Mouse (Mus musculus) thymus, adult 18-20 months (tissue): ENCODE measurements around the gene Col4a3.

ENCODE experiments used
- DNase-seq, 2 experiments: peaks; one replicate each; pipeline ENCODE4 v3.0.0; 2022; ENCODE audit warnings: mixed read lengths in 2 of 2

Gene Col4a3

DNA sequence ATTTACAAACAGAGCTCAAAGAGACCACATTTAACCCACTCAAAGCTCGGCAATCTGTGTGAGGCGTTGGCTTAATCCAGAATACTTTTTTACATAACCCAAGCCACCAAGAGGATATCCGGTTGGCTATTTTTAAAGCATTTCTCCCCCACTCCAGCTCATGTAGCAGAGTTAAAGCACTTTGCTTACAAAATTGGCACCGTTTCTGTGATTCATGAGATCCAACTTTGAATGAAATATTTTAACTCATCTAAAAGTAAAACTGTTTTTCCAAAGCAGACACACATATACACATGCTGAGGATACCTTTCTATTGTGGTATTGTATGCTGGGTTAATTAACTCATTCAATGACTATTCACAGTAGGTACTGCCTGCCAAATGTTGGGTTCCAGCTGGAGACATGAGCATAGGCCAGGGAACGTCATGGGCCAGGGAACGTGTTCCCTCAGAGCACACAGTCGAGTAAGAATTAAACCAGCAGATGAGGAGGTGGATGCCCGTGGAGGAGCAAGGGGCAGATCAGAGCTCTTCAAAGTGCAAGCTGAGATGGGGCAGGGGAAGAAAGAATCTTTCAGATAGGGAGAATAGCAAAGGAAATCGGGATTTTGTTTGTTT lies 22.0 kb downstream of the Col4a3 start:
- no peak for DNase-seq

DNA sequence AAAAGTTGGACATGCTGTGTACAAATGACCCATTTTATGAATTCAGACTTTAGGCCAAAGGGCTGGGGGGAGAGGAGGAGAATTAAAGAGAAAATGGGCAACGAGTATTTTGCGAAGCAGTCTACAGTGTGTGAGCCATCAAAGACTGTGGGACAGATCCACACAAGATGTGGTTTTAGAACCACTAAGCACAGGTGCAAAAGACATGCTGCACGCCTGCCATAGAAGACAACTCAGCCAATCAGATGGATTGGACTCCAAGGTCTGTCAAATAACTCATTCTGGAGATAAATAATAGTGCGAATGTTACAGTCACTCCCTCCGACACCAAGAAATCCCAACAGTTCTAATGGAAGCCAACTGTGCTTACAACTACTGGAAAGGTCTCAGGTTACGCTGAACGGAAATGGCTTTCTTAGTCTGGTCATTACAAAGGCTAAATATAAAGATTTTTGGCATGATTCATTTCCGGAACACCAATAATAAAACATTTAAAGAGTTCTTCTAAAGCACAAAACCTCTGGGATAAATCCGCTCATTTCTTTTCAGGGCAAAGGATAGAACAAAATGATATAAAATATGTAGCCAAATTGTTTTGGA lies 25.4 kb downstream of the Col4a3 start:
- DNase-seq, result no peak

DNA sequence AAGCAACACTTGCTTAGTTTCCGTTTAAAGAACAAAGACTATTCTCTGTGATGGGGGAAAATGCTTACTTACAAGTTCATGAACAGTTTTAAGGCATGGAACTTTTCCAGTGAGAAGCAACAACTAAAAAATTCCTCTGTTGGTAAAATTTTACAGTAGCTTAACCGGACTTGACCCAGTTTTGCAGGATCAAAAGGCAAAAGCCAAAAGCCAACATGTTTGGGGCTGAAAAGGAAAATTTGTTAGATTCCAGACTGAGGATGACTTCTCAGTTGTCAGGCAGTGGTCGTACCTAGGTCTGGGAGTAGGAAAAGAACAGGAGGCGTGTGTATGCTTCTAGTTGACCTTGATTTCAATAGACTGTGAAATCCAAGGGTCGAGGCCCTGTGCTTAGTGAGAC lies 31.3 kb downstream of the Col4a3 start:
- DNase-seq, result no peak

DNA sequence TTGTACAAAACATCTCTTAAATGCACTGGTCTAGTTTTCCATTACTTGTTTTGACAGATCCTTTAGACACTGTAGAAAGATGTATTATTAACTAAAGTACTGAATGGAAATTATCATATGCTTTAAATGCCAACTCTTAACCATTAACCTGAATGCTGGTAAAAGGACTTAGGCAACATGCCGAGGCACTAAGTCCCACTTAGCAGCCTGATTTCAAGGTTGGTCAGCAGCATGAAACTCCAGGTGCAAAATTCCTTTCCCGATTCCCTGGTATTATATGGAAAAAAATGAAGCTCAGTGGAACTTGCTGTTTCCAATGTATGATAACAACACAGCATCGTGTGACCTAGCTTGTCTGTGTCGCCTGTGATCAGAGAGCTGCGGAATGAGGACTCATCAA lies 31.9 kb downstream of the Col4a3 start:
- DNase-seq, result no peak

DNA sequence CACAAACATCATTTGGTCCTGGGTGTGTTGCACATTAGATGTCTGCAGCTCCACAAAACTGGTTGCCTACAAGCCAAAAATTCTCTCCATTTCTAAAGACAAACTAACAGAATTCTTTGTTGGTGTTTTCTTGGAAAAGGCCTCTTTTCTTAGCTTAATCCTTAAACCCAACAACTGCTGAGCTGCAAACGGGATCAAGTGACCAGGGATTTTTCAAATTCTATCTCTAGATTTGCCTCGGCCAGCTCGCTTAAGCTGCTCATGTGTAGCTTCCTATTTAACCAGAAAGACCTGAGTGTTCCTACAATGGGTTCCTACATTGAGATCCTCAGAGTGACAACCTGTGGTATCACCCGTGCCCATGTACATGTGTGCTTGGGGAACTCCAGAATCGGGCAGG lies 33.3 kb downstream of the Col4a3 start:
- DNase-seq, result no peak

DNA sequence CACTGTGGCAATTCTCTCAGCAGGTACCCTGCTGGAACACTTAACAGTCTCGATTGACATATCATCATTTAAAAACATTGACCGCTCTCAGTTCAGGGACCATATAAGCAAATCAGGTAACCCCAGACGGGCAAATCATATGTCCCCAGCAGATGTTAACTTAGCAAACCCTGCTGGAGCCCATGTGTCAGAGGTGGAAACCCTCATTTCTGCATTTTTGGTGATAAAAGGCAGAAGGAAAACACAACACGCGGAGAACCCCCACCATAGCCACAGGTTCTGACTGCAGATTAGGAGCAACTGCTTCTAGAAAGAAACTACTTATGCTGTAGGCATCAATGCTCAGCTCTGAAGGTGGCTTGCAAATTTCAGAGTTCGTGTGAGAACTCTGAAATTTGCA lies 38.2 kb downstream of the Col4a3 start:
- no peak for DNase-seq

DNA sequence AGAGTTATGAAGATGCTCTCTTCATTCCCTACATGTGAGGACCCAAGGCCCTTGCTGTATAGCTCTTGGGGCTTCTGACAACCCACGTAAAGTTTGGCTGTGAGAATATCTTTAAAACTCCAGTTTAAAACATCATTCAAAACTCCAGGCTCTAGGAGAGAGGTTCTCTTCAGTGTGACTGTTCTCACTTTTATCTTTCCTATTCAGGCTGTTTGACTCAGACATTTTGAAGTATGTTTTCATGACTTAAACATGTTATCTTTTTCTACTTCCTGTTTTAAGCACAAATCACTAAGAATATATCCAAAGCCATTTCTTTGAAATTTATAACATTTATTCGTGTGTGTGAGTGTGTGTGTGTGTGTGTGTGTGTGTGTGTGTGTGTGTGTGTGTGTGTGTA lies 38.8 kb downstream of the Col4a3 start:
- no peak for DNase-seq

DNA sequence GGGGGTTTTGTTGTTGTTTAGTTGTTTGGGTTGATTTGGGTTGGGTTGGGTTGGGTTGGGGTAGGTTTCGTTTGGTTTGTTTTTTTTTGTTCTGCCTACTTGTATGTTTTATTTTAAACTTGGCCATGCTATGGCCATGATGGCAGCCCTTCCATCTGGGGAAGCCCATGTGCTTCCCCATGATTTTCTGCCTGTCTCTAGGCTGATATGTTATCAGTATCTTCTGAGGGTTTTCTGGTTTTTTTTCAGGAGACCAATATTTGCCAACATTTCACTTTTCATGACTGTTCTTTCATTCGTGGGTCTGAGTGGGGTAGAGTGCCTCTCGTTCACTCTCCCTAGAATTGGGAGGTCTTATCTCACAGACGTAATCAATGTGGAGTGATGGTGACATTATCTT lies 40.9 kb downstream of the Col4a3 start:
- DNase-seq, result no peak

DNA sequence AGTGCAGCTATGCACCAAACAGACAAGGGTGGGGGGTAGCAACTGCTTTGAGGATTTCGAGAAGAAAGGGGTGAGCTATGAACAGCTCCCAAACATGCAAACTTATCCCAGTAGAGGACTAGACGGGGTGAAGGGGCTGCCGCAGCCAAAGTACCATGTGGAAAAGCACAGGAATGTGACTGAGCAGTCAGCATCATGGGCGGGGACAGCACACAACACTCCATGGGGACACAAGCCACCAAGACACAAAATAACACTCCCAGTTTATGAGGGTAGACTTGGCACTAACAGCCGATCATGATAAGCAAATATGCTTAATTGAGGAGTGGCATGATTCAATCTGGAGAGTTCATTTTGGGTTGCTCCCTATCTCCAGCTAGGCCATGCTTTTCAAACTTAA lies 42.8 kb downstream of the Col4a3 start:
- no peak for DNase-seq

DNA sequence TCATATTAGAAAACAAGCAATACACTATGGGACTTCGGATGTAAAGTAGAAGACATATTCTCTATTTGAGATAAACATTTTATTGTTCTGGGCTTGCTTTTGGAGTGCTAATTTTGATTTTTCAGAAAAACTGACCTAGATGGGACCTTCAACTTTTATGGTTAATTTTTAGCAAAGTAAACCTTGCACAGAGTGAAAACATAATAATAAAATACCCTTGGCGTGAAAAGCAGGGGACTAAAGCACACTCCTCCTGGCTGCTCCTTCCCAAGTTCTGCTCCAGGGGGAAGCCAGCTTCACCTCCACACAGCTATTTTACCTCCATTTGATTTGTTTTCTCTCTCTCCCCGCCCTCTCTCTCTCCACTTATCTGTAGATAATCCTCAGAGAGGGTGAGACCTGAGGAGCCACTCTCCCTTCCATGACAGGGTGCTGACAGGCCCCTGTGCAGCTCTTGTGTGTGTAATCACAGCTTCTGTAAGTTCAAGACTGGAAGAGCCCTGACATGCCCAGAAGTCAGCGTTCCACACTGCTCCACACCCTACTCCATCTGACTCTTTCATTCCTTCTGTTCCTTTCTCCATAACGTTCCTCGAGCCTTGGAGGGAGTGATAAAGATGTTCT lies 44.6 kb downstream of the Col4a3 start:
- DNase-seq, result no peak

DNA sequence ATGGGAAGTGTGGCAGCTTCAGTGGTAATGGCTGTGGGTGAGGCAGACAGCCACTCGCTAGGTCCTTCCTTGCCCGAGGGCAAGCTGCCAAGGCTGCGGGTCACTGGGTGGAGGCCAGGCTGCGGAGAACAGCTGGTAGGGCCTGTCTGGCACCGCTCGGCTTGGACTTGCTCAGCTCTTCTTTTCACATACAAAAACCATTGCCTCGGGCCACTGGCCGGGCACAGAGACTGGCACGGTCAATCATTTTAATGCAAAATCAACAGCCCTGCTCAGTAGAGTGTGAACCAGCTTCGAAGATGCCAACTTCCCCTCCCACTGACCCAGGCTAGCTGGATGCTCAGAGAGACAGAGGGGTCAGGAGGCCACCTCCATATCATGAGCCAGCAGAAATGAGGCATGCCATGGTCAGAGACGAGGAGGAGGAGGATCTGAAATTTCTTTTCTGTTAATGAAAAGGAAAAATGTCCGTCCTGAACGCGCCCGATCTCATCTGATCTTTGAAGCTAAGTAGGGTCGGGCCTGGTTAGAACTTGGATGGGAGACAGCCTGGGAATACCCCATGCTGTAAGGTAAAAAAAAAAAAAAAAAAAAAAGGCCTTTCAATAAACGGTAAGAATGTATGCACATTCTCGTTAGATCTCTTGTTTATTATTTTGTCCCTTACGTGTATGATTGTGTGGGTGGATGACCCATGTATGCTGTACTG lies 48.0 kb downstream of the Col4a3 start:
- DNase-seq, result no peak

DNA sequence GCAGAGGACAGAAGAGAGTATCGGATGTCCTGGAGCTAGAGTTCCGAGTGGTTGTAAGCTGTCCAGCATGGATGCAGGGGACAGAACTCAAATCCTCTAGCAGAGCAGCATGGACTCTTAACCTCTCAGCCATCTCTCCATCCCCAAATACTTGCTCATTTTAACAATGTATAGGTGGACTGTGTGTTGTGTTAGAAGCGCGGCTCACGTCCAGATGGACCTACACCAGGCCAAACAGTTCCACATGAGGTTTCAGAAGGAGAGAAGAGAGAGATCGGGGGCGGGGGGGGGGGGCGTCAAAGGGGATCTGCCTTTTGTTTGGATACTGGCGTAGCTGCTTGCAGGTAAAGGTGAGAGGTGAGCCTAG lies 48.5 kb downstream of the Col4a3 start:
- DNase-seq, result no peak

DNA sequence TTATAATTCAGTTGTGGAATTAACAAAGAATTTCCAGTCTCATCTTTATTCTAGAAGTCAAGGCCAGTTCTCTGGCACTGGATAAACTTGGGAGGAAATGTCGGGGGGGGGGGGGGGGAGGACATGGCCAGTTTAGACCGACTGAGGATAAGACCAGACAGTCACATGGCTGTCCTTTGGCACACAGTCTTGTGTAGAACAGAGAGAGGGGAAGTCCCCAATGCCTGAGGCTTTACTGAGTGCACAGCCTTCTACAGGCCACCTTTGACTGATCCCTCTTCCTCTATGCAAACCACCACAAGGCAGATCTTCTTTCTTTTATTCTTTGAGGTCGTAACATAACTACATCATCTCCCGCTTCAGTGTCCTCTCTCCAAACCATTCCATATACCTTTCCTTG lies 49.6 kb downstream of the Col4a3 start:
- DNase-seq, result no peak

DNA sequence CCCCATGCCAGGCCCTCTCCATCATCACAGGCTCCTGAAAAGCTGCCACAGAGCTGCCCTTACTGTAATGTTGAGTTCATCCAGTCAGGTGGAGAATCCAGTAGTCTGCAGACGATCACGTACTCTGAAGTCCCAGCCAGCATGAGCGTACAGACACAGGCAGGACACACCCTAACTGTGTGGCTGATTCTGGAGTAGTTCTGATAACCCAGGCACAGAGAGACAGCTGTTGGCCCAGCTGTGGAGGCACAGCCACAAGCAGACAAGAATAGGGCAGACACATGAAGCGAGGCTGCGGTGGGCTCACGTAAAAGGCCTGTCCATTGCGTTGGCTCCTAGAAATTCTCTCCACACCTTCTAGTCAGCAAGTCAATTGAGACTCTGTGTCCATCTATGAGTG lies 50.7 kb downstream of the Col4a3 start:
- DNase-seq, result no peak

DNA sequence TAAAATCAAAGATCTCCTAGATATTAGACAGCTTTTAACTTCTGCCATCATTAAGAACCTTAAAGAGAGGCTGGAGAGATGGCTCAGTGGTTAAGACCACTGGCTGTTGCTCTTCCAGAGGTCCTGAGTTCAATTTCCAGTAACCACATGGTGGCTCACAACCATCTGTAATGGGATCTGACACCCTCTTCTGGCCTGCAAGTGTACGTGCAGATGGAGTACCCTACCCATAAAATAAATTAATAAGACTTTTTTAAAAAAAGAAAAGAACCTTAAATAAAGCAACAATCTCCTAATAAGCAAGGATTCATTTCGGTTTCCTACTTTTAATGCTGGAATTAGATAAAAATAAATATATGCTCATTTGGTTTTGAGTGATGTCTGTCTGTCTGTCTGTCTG lies 51.7 kb downstream of the Col4a3 start:
- DNase-seq, result no peak

DNA sequence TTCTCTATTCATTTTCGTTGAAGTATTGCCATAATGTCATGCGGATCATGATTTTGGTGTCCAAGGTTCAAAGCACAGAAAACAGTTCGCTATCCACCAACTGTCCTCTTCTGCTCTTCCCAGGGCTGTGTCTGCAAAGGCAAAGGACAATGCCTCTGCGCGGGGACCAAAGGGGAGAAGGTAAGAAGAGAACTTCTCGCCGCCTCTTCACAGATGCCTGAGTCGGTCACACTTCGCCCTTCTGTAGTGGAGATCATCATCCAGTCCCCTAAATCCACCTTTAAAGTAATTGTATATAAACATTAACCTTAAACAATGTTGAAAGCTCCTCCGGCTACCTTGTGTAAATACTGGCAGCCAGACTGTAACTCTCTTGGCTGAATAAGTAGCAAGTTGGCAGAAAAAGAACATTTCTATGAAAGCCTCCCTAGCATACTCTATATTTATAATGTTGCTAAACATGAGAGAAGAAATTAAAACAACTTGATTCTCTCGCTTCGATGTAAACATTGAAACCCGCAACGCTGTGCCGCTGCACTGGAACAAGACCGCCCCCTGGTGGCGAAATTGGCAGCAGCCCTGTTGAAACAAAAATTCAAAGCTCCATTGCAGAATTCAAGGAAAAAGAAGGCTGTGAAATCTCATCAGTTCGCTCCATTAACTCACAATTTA lies 54.7 kb downstream of the Col4a3 start:
- DNase-seq, result no peak

DNA sequence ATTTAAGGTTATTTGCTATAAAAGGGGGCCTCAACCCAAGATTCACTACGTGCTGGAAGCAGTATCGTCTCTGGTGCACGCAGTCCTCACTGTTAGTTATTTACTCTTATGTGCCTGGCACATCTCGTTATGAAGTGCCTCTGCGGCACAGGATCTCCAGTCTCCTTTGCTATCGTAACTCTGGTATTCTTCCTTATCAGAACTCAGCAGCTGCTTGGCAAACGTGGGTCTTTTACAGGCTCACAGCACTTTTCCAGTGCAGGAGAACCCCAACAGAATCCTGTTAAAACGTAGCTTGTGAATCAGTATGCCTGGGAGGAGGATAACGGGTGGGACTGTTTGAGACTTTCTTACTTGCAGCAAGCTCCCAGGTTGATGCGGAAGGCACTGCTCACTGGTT lies 61.3 kb downstream of the Col4a3 start:
- DNase-seq, result no peak

DNA sequence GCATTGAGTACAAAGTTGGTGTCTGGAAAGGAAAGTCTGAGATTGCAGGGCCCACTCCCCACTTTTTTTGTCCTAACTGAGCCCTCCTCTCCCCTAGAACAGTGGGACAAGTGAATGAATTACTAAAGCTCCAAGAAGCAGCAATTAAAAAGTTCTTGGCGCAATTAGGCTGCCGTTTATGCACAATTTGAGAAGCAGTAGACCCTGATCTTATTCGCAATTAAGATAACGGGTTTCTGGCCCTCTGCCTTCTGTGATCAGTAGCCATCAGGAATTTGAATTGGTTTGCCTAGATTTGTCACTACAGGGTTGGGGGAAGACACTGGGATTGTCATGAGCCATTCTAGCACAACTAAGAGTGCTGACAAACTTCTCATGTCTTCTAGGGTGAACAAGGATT lies 64.1 kb downstream of the Col4a3 start:
- no peak for DNase-seq

DNA sequence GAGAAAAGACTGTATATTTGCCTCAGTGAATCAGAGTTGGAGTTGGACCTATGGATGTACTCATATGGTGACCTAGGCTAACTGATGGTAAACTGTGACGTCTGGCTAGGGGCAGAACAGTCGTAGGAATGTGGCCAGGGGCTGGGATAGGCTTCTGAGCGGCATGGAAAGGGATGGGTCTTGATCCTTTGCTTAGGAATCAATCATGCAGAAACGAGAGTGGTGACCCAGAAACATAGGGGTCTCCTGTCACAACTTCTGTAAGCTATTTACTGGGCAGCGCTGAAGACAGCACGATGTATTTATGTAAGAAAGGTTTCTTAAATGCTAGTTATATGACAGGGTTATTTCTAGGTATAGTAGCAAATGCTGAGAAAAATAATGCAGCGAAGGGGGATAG lies 67.3 kb downstream of the Col4a3 start:
- no peak for DNase-seq

DNA sequence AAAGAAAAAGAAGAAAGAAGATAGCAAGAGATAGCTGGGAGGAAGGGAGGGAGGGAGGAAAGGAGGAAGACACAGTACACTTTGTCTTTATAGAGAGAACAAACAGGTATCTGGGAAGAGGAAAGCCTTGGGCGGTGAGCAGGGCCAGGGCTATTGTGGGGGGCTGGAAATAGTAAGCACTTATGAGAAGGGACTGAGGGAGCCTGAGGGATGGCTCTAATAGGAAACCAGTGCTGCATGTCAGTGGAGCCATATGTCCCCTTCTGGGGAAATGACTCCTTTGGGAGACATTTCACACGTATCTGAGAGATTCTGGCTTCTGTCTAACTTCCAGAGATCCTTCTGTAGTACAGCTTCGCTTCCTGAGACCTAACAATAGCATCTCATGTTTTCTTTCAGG lies 69.7 kb downstream of the Col4a3 start:
- no peak for DNase-seq

DNA sequence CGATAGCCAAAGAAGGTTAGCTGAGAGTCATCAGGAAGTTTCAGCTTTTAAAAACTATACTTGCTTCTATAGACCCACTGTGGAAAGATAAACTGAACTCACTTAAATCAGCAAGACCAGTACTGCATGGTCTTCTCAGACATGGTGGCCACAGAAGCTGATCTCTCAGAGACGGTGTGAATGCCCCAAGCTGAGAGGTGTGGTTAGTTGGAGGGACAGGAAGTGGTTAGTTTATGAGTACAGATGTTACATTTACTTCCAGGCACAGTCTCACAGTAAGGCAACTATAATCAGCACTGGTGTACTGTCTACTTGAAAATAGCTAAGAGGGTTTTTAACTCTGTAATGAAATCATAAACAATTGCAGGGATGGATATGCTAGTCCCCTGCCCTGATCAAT lies 75.5 kb downstream of the Col4a3 start:
- DNase-seq, result no peak

DNA sequence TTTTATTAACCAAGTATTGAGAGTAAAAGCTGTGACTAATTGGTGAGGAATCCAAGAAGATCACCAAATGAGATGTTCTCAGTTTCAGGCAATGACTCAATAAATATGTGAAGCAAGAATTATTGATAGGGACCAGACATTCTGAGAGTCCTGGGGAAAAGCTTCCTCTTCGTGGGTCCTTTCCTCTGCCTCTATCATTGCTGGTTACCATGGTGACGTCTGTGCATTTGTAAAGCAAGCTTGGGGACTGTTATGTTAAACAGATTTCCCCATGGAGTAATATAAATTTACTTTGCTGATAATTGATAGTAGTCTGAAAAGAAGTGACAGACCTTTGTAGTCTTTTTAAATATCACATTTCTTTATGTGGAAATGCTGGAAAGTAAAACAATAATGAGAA lies 76.8 kb downstream of the Col4a3 start:
- no peak for DNase-seq

DNA sequence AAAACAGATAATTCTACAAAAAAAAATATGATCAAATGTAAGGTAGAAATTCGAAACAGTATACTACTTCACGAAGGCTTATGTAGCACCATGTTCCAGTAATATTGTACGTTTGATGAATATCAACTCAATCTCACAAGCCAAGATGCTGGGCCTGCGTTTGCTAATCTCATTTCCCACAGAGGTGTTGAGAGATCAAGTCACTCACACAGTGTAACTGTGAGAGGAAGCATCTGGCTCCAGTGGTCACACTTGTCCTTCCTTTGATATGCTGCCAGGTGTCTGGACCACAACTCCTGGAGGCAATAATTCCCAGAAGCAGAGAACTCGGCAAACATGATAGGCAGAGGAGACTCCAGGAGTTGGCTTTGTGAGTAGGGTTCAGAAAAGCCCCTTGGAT lies 99.6 kb downstream of the Col4a3 start:
- DNase-seq, result no peak

DNA sequence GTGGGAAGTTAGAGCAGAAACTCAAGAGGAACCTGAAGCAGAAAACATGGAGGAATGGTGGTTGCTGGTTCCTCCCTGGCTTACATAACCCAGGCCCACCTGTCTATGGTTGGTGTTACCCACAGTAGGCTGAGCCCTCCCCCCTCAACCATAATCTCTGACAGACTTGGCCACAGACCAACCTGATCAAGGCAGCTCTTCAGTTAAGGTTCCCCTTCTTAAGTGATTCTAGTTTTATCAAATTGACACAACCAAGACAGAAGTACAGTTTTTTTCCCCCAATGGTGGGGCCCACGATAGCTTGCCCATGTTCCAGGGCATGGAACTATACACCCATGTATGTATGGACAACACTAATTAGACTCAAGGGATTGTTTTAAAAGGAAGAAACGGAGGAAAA lies 100.1 kb downstream of the Col4a3 start:
- no peak for DNase-seq
